Mouse (Mus musculus) limb, embryonic 10.5 days (tissue): ENCODE results near the gene 2310034C09Rik. TPM values are rescaled to one million over a fixed set of nuclear protein-coding genes. Genes with fewer than 3 reads are reported as not detected.
"Not testable (repeated sequence)": the region's sequence is repeated elsewhere in the genome, so short reads cannot be mapped to it uniquely, and the experiment has no call there.

Experiments used
- DNase-seq: peaks from one replicate; pipeline ENCODE4 v3.0.0-alpha.2; 2017; ENCODE audit warnings: low spot score
- H3K27ac ChIP-seq: fragments of 300-500 bp; sonication (generic); 2 replicates; pipeline ENCODE4 v1.5.1; 2016; ENCODE audit warnings: mild to moderate bottlenecking
- H3K27me3 ChIP-seq: fragments of 300-500 bp; sonication (generic); 2 replicates; pipeline ENCODE4 v1.6.1; 2016; ENCODE audit warnings: low read depth, mild to moderate bottlenecking; ENCODE audit not compliant: poor library complexity, severe bottlenecking
- H3K36me3 ChIP-seq: fragments of 300-500 bp; sonication (generic); 2 replicates; pipeline ENCODE4 v1.6.1; 2016; ENCODE audit warnings: mild to moderate bottlenecking, moderate library complexity
- H3K4me1 ChIP-seq: fragments of 300-500 bp; sonication (generic); 2 replicates; pipeline ENCODE4 v1.6.1; 2016
- H3K4me3 ChIP-seq: fragments of 300-500 bp; sonication (generic); 2 replicates; pipeline ENCODE4 v1.5.1; 2016; ENCODE audit warnings: mild to moderate bottlenecking, moderate library complexity
- H3K9me3 ChIP-seq: fragments of 300-500 bp; sonication (generic); replicated peaks from 2 replicates; pipeline ENCODE4 v1.6.1; 2016; ENCODE audit warnings: mild to moderate bottlenecking
- WGBS: fragments of 180-500 bp; shearing (Covaris S2); methylation state at CpG from one replicate; pipeline ENCODE4 v1.1.7; 2016; 5-methylcytosine and 5-hydroxymethylcytosine counted together
- polyA plus RNA-seq: library from polyadenylated mRNA; unstranded; fragments of >200 nt; fragmentation: Nextera tagmentation; extraction: Ambion mirVana; gene quantifications from 2 replicates; pipeline ENCODE4 v1.2.1, GENCODE M21; 2016

2310034C09Rik gene
- polyA plus RNA-seq, result not detected in 2 replicates

DNA sequence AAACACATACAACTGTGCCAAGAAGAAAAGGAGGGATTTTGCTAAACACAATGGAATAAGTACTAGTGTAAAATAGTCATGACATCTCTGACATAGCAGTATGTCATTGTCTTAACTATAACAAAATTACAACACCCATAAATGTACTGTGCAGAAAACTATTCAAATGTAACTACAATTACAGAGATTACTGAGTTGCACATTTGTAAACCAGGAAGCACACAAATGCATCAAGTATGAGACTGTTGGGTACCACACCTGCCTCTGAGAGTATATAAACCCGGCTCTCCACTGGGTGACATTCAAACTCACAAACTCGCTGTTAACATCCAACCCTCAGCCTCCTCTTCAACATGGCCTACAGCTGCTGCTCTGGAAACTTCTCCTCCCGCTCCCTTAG, at the start of gene 2310034C09Rik:
Gene 2310034C09Rik (plus strand): TSS at position 301 of the 400 bp plus-strand sequence.
- not testable (repeated sequence) for DNase-seq, H3K27ac ChIP-seq, H3K36me3 ChIP-seq, H3K4me1 ChIP-seq, H3K27me3 ChIP-seq, H3K9me3 ChIP-seq, H3K4me3 ChIP-seq
- WGBS, result 92% methylated on average over 3 of the region's 3 CpGs

DNA sequence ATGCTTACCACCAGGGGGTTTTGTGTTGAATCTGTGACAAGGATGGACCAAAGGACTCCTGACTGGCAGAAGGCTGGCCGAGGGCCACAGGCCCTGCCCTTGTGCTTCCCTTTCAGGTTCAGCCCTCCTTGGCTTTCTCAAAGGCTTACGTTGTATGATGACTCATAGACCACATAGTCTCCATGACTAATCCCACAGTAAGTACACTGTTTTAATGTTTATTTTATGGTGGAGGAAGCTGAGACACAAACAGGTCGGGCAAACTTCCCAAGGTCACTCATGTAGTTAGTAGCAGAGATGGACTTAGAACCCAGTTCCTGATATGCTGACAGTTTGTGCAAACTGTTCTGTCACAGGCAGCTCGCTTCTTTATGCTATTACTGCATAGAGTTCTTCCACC, 47.9 kb upstream of the 2310034C09Rik start:
- Histone ChIP-seq H3K4me3 (no peak overlapping the region), H3K9me3 (no peaks in the 10 kb centered on the region), H3K27ac (no peak overlapping the region), H3K27me3 (no peaks in the 10 kb centered on the region), H3K4me1 (no peaks in the 10 kb centered on the region), H3K36me3 (no peaks in the 10 kb centered on the region)
- no peak for DNase-seq
- 88% methylated on average over 4 of the region's 4 CpGs for WGBS

DNA sequence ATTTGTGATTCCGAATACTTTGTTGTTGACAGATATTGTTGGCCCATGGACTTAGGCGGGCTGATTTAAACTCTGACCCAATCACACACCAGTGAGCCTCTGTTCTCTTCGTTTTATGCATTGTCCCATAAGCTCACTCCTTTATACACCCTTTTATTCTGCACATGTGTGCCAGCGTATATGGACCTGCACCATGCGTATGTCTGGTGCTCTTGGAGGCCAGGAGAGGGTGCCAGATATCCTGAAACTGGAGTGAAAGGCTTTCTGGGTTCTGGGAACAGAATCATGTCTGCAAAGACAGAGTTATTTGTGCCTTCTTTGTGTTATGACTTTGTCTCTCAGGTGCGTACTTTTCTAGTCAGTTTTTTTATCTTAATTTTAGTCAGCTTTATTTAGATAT, 47.4 kb upstream of the 2310034C09Rik start:
- 87% methylated on average over 6 of the region's 6 CpGs for WGBS
- DNase-seq, result no peak
- H3K4me1 ChIP-seq, result no peaks in the 10 kb centered on the region
- H3K27ac ChIP-seq, result no peak overlapping the region
- H3K9me3 ChIP-seq, result no peaks in the 10 kb centered on the region
- H3K27me3 ChIP-seq, result no peaks in the 10 kb centered on the region
- no peaks in the 10 kb centered on the region for H3K36me3 ChIP-seq
- H3K4me3 ChIP-seq, result no peak overlapping the region

DNA sequence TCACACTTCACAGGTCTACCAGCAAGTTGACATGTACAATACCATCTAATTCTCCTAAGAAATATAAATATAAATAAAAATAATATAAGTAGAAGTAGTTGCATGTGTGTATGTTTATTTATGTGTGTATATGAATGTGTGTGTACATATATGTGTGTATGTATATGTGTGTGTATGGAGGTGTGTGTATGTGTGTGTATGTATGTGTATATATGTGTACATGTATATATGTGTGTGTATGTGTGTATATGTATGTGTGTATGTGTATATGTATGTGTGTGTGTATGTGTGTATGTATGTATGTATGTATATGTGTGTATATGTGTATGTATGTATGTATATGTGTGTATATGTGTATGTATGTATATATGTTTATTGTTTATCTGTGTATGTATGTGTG, 42.1 kb upstream of the 2310034C09Rik start:
- Histone ChIP-seq H3K27ac (no peak overlapping the region), H3K9me3 (no peaks in the 10 kb centered on the region), H3K36me3 (no peaks in the 10 kb centered on the region)

DNA sequence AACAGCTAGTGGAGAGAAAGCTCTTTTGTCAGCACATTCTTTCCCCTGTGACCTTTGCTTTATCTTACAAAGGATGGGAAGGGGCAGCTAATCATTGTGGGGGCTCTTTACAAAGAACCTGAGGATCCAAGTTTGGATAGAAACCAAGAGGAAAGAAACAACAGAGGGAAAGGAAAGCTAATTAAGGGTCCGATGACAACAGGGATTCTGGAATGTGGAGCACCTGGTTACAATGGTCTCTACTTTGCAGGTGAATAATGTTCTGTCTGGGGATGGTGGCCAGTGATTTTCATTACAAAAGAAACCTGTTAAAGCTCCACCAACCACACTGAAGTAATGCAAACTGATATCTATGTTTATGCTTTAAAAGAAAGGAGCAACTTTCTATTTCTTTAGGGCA, 38.6 kb upstream of the 2310034C09Rik start:
- Histone ChIP-seq H3K4me3 (no peak overlapping the region), H3K27ac (no peak overlapping the region), H3K27me3 (no peaks in the 10 kb centered on the region), H3K4me1 (0 out of 2 replicates have a peak, but pooled peaks cover 3% of the 10 kb centered on the region), H3K36me3 (no peaks in the 10 kb centered on the region), H3K9me3 (no peaks in the 10 kb centered on the region)
- DNase-seq, result no peak
- WGBS, result 43% methylated on average over 1 of the region's 1 CpGs

More for the DNA sequence above, 42.1 kb upstream of the 2310034C09Rik start:
- Histone ChIP-seq H3K4me3 (no peak overlapping the region), H3K27me3 (no peaks in the 10 kb centered on the region), H3K4me1 (no peaks in the 10 kb centered on the region)
- DNase-seq, result no peak

DNA sequence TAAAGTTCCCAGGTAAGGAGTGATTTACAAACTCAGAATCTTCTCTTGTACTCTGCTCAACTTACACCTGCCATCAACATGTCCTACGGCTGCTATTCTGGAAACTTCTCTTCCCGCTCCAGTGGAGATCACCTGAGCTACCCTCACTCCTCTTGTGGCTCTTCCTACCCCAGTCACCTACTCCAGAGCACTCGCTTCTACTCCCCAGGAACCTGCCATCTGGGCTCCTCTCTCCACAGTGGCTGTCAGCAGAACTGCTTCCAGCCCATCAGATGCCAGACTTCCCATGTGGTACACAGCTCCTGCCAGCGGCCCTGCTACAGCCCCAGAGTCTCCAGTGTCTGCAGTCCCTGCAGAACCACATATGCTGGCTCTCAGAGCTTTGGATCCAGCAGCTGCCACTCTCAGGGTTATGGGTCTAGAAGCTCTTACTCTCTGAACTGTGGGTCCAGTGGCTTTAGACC, 29.8 kb upstream of the 2310034C09Rik start, which contains the start of gene Krtap13-1:
Gene Krtap13-1 (plus strand): TSS at position 51 of the 464 bp plus-strand sequence.
- no peak for DNase-seq
- WGBS, result 86% methylated on average over 4 of the region's 4 CpGs
- no peaks in the 10 kb centered on the region for H3K9me3 ChIP-seq
- H3K27me3 ChIP-seq, result no peaks in the 10 kb centered on the region
- no peak within 1 kb of the TSS for H3K4me3 ChIP-seq
- H3K27ac ChIP-seq, result no peak within 1 kb of the TSS
- H3K36me3 ChIP-seq, result no peaks in the 10 kb centered on the region
- H3K4me1 ChIP-seq, result no peaks in the 10 kb centered on the region

DNA sequence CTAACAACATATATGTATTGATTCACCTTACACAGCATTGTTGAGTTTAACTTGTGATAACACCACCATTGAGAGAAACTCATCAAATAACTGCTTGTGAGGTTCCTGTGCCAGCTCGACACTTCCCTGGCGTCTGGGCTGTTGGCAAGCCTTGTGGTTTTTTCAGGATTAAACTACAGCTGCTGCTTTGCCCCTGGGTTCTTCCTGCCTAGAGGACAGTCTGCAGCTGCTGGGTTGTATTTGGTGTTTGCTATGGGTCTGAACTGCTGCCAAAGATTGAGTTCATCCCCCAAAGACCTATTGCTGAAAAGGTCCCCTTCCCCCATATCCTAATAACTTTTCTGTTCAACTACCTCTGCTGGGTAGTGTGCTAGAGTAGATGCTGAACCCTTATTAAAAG, 23.3 kb upstream of the 2310034C09Rik start:
- no peak for DNase-seq

DNA sequence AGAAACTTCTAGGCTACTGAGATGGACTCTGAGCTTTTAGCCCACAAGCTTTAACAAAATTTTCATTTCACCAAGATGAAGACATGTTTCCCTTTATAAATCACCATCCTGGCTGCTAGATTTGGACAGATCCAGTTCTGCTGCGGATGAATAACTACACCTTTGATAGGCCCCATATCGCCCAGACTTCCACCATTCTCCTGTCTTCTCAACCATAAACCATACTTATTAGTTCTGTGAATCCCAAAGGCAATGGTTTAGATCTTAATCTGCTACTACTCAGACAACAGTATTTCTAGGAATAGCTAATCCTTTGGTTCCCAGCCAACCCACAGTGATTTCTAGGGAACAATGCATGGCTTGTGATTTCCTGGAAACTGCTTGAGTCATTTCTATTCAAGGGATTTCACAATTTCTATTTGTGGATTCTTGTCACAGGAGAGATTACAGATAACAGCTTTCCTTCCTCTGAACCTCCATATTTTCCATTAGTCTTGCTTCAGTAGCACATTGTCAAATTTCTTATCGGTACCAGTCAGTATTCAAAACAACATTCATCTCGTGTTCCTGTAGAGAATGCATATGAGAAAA, 13.8 kb upstream of the 2310034C09Rik start:
- Histone ChIP-seq H3K27ac (no peak overlapping the region), H3K4me1 (peaks cover 6% of the 10 kb centered on the region; the same call in 1 of the 2 replicates), H3K27me3 (no peaks in the 10 kb centered on the region), H3K36me3 (no peaks in the 10 kb centered on the region), H3K9me3 (no peaks in the 10 kb centered on the region), H3K4me3 (no peak overlapping the region)
- 93% methylated on average over 4 of the region's 4 CpGs for WGBS
- no peak for DNase-seq

More for the DNA sequence above, 23.3 kb upstream of the 2310034C09Rik start:
- Histone ChIP-seq H3K4me3 (no peak overlapping the region), H3K9me3 (no peaks in the 10 kb centered on the region), H3K4me1 (no peaks in the 10 kb centered on the region), H3K36me3 (no peaks in the 10 kb centered on the region), H3K27me3 (no peaks in the 10 kb centered on the region), H3K27ac (no peak overlapping the region)
- 80% methylated on average over 2 of the region's 2 CpGs for WGBS

DNA sequence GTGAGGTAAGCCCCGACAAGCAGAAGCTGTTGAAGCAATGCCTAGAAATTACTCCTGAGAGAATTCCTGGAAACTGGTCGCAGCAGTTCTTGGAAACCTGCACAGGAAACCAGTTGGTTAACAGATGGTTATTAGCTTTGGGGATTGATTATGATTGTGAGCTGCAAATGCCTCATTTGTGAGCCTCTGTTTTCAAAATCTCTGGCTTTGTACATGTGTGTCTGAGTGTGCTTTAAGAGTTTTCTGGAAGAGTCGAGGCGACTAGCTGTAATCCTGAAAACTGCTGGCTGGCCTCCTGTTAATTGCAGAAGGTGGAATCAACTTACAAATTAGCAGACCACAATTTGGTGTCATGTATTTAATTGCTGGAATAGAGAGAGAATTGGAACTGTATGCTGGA, 10.7 kb upstream of the 2310034C09Rik start:
- no peaks in the 10 kb centered on the region for H3K9me3 ChIP-seq
- no peak overlapping the region for H3K27ac ChIP-seq
- H3K27me3 ChIP-seq, result no peaks in the 10 kb centered on the region
- DNase-seq, result no peak
- H3K4me3 ChIP-seq, result no peak overlapping the region
- 61% methylated on average over 4 of the region's 4 CpGs for WGBS
- H3K36me3 ChIP-seq, result no peaks in the 10 kb centered on the region
- H3K4me1 ChIP-seq, result peaks cover 6% of the 10 kb centered on the region; the same call in 1 of the 2 replicates

DNA sequence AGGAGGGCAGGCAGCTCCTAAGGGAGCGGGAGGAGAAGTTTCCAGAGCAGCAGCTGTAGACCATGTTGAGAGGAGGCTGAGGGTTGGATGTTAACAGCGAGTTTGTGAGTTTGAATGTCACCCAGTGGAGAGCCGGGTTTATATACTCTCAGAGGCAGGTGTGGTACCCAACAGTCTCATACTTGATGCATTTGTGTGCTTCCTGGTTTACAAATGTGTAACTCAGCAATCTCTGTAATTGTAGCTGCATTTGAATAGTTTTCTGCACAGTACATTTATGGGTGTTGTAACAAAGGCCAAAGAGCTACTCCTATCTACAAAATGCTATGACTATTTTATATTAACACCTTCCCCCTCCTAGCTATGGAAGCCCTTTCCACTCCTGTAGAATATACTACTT, 7.1 kb upstream of the 2310034C09Rik start, which contains the start of gene Krtap13:
Gene Krtap13 (minus strand): TSS at position 101 of the 400 bp plus-strand sequence.
- WGBS, result 93% methylated on average over 3 of the region's 3 CpGs
- H3K4me1 ChIP-seq, H3K27me3 ChIP-seq, H3K9me3 ChIP-seq, H3K27ac ChIP-seq, H3K4me3 ChIP-seq, H3K36me3 ChIP-seq, DNase-seq: not testable (repeated sequence)

DNA sequence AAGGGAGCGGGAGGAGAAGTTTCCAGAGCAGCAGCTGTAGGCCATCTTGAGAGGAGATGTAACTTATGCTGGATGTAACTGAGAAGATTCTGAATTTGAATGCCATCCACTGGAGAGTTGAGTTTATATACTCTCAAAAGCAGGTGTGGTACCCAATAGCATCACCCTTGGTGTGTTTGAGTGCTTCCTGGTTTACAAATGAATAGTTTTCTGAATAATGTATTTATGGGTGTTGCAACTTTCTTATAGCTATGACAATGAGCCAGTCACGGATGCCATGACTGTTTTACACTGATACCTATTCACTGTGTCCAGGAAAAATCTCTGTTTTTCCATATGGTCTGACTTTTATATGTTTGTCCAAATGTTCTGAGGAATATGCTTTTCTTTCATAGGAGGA, 15.5 kb downstream of the 2310034C09Rik start, which contains the start of gene 2310057N15Rik:
Gene 2310057N15Rik (minus strand): TSS at position 101 of the 400 bp plus-strand sequence.
- no peak for DNase-seq
- Histone ChIP-seq H3K27ac (no peak within 1 kb of the TSS), H3K4me3 (no peak within 1 kb of the TSS), H3K9me3 (no peaks in the 10 kb centered on the region), H3K4me1 (no peaks in the 10 kb centered on the region), H3K36me3 (no peaks in the 10 kb centered on the region), H3K27me3 (no peaks in the 10 kb centered on the region)
- 89% methylated on average over 2 of the region's 2 CpGs for WGBS

DNA sequence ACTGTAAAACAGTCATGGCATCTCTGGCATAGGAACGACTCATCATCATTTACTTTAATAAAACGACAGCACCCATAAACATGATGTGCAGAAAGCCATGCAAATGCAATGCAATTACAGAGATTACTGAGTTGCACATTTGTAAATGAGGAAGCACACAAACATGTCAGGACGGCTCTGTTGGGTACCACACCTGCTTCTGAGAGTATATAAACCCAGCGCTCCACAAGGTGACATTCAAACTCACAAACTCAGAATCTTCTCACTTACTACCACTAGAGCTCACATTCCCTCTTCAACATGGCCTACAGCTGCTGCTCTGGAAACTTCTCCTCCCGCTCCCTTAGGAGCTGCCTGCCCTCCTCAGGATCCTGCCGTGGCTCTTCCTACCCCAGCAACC, 18.9 kb downstream of the 2310034C09Rik start, which contains the start of gene Gm5965:
Gene Gm5965 (plus strand): TSS at position 301 of the 400 bp plus-strand sequence.
- Histone ChIP-seq H3K4me1 (no peaks in the 10 kb centered on the region), H3K9me3 (no peaks in the 10 kb centered on the region), H3K27ac (no peak within 1 kb of the TSS), H3K36me3 (no peaks in the 10 kb centered on the region), H3K4me3 (no peak within 1 kb of the TSS), H3K27me3 (no peaks in the 10 kb centered on the region)
- WGBS, result 92% methylated on average over 5 of the region's 6 CpGs
- no peak for DNase-seq

DNA sequence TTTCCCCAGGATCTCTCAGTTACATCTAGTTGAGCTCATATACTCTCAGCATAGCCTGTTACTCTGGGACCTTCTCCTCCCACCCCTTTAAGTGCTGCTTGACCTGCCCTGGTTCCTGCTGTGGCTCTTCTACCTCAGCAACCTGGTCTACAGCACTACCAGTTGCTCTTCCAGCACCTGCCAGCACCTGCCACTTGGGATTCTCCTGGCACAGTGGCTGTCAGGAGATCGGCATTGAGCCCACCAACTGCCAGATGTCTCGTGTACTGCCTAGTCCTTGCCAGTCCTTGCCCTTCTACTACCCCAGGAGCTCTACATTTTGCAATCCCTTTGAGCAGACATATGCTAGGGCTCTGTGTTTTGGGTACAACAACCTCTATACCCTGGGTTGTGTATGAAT, 28.1 kb downstream of the 2310034C09Rik start:
- DNase-seq, result no peak
- H3K36me3 ChIP-seq, result no peaks in the 10 kb centered on the region
- H3K27ac ChIP-seq, result no peak overlapping the region
- H3K4me1 ChIP-seq, result no peaks in the 10 kb centered on the region
- no peaks in the 10 kb centered on the region for H3K9me3 ChIP-seq
- H3K27me3 ChIP-seq, result no peaks in the 10 kb centered on the region
- no peak overlapping the region for H3K4me3 ChIP-seq
- WGBS, result 86% methylated on average over 2 of the region's 2 CpGs
